Mouse (Mus musculus) fat pad, adult 2 months (tissue): ENCODE results near the gene Dlgap1.

ENCODE experiments used
- DNase-seq: peaks from one replicate; pipeline ENCODE4 v3.0.0-alpha.2; 2011; ENCODE audit warnings: low read depth, low spot score; ENCODE audit errors: extremely low read depth

The Dlgap1 gene

DNA sequence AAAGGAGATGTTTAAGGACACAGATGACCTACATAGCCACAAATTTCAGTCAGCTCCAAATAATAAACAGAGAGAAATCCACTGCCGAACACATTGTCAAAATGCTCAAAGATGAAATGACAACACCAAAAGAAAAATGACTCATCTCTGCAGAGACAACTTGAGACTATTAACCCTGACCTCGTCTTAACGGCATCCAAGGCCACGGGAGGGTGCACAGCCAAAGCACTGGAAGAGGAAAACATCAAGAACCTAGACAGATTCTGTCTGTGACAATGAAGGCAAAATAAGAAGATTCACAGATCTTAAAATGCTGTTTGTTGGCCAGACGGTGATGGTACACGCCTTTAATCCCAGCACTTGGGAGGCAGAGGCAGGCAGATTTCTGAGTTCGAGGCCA, 370.9 kb downstream of the Dlgap1 start:
- DNase-seq = no peak

DNA sequence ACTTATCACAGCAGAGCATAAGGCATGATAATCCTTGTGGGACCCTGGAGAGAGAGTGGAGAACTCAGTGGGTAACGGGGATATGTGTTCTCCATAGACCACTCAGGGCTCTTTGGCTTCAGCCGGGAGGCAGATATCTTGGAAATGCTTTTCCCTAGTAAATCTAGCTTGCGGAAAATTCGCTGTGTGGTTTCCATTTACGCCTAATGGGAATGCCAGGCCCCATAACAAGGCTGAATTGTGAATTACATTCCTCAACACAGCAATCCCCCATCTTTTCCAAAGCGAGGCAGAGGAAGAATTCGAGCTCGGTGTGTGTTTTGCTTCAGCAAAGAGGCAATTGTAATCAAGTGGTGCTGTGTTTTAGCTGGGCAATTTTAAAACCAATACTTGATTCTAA, 372.4 kb downstream of the Dlgap1 start:
- no peak for DNase-seq

DNA sequence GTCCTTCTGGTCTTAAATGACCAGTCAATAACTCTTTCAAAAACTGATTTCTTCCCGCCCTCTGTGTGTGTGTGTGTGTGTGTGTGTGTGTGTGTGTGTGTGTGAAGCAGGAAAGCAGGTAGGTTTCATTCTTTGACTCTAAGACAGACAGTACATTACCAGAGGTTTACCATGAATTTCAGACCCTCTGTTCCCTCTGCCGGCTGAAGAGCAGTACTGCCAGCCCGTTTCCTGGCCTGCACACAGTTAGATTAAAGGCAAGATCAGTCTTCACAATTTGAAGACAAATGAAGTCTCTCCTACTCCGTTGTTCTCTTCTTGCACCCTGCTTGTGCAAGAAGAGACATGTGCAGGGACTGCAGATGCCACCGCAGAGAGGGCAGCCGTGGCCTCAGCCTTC, 373.0 kb downstream of the Dlgap1 start:
- DNase-seq = no peak

DNA sequence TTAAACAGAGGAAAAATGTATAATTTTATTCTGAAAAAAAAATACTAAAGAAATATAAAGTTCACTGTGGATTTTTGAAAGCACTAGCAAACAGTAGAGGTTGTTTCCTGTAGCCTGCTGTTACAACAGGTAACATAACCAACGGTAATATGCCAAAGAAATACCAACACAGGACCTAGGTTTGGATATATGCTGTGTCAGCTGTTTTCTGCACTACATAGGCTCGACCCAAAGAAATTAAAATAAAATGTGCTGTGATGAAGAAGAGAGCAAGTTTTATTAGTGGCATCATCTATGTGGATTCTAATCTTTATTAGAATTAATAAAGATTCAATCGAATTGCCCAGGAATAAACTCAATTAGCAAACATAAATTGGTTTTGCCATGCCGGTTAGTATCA, 378.5 kb downstream of the Dlgap1 start:
- no peak for DNase-seq

DNA sequence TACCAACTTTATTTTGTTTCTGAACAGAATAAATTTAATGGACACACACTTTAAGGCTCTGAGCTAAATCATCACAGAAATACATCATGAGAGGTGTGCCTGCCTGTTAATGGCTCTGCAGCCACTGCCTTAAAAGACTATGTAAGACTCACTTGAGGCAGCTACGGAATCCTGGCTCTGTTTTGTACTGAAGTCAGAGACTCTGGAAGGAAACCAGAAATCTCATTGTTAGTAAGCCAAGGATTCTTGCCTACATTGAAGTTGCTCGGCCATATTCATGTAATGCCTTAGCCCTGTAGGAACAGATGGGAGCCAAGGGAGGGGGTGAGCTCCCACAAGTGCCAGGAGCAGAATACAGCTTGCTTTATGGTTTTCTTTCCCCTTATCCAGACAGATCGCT, 394.7 kb downstream of the Dlgap1 start:
- no peak for DNase-seq

DNA sequence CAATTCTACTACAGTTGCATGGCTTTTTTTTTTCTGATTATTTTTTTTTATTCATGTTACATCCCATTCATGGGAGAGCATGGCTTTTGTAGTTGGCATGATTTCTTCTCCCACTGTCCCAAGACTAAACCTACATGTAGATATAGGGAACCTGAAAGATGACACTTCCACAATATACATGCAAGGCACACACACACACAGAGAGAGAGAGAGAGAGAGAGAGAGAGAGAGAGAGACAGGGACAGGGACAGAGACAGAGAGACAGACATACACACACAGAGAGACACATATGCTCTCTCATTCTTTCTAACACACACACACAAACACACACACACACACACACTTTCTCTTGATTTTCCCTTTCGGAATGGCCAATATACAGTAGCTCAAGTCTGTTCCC, 395.1 kb downstream of the Dlgap1 start:
- DNase-seq = no peak

DNA sequence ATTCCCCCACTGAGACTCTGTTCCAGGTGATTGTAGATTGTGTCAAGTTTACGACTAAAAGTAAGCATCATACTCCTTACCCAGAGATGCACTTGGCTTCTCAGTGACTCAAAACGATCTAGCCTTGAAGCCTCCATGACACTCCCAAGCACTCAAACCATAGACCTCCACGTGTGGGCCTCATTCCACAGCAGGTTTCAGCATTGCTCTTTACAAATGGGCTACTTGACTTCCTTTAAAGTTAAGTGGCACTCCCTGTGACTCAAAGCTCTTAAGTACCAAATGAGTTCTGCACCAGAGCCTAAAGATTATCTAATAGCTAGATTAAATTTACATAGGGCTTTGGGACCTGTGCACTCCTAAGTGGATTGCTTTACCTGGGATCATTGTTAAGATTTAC, 400.3 kb downstream of the Dlgap1 start:
- DNase-seq = no peak

DNA sequence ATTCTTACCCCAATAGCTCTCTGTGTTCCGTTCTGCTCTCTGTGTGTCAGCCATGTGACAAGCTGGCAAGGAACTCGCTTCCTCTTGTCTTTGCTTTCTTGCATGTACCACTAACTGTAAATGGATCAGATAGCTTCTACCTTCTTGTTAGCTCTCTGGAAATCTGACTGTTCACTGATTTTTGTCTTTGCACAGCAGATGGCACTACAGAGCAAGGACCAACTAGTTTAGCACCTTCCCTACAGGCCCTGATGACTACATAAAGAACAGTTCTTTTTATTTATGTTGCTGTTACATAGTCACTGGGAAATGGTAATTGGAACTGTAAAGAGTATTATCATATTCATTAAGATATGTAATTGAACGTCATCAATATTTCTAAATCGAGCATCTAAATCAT, 408.1 kb downstream of the Dlgap1 start:
- no peak for DNase-seq

DNA sequence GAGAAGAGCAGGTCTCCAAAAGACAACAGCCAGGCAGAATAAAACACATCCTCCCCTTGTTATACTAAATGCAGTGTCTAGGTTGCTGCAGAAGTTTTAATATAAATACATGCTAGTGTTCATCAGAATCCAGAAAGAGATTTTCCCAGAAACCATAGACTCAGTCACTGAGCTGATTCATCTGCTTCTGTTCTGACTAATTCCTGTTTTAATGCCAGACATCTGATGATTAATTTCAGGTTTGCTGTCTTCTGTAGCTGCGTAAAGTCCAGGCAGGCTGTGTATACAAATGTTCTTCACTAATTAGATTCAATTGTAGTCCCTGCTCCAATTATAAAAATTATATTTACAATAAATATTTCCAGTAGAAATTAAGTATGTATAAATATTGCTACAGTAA, 419.6 kb downstream of the Dlgap1 start:
- no peak for DNase-seq

DNA sequence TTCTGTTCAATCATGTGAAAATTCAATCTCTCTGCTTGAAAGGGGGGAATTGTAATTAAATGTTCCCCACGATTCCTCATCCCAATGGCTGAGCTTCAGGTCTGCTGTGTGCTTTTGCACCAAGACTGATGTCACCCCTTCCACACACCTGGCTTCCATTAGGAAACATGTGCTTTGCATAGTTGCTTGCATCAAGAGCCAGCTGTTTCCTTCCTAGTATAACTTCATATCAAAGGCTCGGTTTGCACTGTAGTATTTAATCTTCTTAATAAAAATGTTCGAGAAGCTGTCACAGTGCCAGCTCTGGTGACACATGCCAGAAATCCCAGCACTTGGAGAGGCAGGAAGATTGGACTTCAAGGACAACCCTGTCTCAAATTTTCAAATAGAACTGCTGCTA, 428.3 kb downstream of the Dlgap1 start:
- DNase-seq = no peak

DNA sequence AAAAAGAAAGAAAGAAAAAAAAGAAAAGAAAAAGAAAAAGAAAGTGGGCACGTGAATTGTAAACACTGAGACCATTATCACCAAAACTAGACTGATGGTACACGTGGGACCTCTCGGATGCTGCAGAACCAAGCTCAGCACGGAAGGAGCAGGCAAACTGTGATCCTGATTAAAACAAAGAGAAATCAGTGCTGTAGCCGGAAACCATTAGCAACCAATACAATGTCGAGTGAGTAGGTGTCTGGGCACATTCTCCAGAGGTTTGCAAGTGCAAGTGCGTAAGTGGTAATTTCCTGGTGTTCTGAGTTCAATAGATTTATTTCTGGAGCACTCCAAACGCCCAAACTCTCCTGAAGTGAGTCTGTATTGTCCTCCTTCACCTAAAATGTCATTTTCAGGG, 428.8 kb downstream of the Dlgap1 start:
- DNase-seq = no peak

DNA sequence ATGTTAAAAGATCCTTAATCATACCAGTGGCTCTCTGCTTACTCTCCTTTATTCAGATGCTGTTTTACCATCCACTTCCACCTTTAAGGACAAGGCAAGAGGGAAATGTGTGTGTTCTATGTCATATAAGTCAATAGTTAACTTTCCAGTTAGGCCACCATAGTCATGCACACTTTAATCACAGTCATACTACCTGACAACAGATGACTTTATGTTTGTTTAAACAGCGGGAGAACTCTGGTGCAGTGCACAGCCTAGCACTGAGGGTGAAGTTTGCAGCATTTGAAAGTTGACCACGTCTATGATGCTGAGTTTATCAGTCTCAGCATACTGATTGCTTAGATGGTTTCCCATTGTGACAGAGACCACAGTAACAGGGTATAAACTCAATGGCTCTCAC, 433.0 kb downstream of the Dlgap1 start:
- no peak for DNase-seq

DNA sequence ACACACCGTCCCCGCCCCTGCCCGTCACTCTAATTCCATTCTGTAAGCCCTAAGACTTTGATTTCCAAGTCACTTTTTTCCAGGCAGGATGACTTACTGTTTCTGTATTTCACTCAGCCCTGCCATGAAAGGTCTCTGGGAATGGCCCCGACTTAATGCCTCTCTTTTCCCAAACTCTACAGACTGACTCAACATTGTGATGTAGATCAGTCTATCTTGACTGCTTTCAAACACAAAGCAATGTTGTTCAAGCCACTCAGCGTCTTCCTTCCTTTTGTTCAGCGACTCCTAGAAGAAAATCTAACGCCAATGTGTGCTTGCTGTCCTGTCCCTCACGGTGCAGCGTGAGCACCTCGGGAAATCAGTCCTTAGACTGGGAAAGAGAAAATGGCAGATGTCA, 434.9 kb downstream of the Dlgap1 start:
- no peak for DNase-seq

DNA sequence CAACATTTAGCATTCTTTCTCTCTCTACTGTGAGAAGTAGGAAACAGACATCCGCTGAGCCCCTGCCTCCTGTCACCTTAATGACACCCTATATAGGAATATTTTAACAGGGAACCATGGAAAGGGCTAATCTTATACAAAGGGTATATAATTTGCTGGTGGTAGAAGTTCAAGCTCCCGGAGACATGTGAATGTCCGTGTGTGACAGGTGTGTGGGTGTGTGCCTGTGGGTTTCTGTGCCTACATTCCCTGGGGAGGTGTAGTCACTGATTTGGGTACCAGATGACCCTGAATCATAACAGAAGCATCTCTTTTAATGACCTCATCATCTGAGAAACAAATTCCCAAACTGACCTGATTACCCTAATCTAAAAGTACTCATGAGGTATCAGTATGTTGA, 445.3 kb downstream of the Dlgap1 start:
- no peak for DNase-seq

DNA sequence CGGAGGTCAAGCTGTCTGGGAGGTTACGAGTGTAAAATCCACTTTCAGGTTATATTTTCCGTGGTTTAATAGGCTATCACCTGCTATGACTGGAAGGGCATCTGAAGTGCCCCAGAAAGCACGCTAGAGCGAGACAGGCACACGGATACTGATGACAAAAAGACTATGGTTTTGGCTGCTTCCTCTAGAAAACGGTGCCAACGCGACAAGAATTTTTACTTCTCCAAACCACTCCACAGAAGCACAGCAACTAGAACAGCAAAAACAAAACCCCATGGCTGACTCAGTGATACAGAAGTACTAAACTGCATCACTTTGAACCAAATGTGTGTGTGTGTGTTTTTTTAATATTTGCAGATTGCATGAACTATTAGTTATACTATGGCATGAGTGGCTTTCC, 459.0 kb downstream of the Dlgap1 start:
- DNase-seq = no peak

DNA sequence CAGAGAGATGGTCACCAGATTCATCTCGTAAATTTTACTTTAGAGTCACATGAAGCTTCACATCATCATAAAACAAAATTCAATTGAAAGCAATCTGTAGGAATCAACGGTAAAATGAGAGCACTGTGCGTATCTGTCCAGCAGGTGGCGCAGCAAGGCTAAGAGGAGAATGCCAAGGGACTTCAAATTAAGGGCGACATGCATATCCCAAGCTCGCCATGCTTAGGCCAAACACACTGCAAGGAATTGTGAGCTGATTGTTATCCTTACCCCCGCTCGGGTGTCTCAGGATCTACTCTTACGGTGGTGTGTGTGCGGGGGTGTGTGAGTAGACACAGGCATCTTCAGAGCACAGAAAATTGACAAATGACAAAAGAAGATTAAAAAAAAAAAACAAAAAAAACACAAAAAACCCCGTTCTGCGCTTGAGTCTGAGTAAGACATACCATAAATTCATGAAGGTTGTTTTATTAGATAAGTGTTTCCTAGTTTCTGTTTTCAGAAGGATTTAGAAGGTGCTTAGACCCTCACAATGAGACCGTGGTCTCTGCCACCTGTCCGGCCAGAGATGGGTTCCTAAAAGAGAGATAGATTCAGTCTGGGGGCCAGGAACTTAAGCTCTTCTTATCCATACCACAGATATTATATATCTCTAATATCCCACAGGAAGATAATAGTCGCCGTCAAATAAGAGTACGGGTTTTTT, 461.0 kb downstream of the Dlgap1 start:
- no peak for DNase-seq

DNA sequence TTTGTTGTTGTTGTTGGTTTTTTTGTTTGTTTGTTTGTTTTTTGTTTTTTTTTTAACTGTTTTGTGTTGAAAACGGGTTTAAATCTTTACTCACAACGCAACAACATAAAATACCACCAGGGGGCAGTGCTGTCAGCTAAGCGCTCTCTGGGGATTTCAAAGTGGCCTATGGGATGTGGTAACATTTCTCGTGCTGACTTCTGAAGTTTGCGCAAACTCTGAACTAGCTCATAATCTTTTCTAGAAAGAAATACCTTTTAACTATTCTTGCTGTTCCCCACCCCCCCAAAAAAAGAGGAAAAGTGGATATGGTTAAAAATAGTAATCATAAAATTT, 461.5 kb downstream of the Dlgap1 start:
- no peak for DNase-seq

DNA sequence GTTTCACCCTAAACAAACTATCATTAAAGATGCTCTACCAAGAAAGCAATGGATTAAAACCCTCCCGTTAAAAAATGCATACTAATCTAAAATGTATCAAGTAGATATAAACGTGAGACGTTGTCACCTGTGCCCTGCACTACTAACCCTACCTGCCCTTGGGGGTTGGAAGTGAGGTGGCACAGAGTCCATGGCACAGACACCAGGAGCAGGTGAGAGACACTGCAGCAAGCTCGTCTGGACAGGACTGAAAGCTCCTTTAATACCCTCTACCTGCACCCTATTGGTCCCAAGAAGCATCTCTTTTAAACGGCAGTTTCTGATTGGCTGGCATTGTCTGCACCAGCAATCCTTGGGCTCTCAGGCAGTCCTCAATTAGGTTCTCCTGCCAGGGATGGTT, 464.0 kb downstream of the Dlgap1 start:
- no peak for DNase-seq

DNA sequence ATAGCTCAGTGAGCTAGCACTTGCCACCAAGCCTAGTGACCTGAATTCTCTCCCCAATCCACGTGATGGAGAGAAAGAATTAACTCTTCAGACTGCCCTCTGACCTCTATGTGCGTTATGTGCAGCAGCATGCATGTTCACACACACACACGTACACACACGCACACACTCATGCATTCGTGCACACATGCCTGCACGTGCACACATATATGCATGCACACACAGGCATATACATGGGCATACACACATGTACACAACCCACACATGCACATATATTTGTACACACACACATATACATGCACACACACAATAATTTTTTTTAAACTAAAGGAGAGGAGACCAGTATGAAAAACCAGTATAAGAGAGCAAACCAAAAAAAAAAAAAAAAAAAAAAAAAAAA, 465.7 kb downstream of the Dlgap1 start:
- no peak for DNase-seq

DNA sequence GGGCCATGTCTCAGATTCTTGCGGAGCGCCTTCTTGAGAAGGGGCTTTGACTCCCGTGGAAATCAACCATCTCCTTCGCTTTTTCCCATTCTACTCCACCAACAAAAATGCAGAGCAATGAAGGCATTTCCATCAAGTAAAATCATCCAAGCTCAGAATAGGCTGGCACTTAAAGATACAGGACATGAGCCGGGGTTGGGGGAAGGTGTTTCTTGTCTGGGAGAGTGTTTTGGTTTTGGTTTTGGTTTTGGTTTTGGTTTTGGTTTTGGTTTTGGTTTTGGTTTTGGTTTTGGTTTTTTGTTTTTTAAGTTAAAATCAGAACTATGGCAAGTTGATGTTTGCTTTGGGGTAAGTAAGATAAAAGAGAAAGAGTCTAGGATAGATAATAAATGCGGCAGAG, 466.7 kb downstream of the Dlgap1 start:
- no peak for DNase-seq

DNA sequence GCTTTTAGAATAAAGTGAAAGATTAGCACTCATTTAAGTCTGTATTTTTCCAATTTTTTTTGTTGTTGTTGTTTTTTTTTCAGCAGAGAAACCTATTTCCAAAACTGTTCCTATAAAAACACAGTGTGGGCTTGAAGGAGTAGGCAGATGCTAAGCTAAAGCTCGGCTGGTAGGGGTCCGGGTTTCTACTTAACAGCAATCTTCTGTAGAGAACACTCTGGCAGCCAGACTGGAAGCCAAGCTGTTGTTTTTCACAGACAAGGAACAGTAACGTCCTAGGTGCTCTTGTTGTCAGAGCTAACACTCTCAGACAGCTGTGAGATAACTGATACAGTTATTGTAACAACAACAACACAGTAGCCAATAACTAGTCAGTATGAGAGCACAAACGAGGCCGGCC, 468.4 kb downstream of the Dlgap1 start:
- no peak for DNase-seq

DNA sequence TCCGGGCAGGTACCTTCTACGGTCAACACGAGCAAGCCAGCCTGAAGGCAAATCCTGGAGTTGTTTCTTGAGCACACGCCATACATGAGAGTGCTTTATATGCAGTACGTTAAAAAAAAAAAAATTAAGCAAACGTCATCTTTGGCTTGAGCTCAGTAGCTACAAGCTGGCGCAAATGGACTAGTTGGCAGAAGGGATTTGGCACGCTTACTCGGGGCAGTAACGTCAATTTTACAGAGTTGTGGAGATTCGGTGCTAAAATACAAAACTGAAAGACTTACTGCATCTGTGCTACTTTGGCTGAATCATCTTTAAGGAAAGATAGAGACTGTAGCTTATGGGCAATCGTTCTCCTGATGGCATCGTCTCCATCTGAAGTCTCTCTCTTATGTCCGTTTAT, 474.1 kb downstream of the Dlgap1 start:
- no peak for DNase-seq

DNA sequence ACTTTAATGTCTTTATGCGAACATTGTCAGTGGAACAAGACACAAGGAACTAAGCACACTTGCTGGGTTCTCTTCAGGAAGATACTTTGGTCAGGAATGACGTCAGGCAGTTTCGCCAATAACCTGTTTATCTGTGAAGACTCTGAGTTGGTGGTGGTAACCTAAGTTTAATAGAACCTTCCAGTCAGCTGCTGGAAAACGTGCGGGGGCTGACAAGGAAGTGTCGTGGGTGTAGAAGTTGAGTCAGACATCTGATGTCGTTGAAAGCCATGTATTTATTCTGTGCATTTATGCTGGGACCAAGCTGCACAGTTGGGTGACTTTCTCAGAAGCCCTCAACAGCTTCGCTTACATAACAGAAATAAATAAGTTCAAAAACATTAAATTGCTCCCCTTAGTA, 477.6 kb downstream of the Dlgap1 start:
- DNase-seq = no peak

DNA sequence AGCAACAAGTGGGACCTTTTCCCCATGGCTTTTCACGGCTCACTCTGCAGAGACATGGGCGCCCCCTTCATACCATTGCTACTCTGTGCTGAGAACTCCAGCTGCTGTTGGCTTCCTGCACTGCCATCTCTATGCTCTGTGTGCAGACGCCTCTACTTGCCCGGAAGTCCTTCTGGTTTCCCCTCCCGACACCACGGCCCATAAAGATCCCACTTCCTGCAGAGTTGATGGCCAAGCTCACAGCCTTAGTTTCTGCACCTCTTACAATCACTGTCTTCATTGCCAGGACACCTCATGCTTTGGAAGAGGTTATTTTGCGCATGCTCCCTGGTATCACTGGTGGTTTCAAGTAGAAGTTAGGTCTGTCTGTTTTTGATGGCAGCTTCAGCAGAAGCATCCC, 486.2 kb downstream of the Dlgap1 start:
- DNase-seq = no peak
